Mouse (Mus musculus) testis, postnatal 14 days (tissue): ENCODE data around the gene Slc2a1.

Source experiments
- DNase-seq: peaks from one replicate; pipeline ENCODE4 v3.0.0; 2021; ENCODE audit warnings: low spot score

Gene Slc2a1

DNA sequence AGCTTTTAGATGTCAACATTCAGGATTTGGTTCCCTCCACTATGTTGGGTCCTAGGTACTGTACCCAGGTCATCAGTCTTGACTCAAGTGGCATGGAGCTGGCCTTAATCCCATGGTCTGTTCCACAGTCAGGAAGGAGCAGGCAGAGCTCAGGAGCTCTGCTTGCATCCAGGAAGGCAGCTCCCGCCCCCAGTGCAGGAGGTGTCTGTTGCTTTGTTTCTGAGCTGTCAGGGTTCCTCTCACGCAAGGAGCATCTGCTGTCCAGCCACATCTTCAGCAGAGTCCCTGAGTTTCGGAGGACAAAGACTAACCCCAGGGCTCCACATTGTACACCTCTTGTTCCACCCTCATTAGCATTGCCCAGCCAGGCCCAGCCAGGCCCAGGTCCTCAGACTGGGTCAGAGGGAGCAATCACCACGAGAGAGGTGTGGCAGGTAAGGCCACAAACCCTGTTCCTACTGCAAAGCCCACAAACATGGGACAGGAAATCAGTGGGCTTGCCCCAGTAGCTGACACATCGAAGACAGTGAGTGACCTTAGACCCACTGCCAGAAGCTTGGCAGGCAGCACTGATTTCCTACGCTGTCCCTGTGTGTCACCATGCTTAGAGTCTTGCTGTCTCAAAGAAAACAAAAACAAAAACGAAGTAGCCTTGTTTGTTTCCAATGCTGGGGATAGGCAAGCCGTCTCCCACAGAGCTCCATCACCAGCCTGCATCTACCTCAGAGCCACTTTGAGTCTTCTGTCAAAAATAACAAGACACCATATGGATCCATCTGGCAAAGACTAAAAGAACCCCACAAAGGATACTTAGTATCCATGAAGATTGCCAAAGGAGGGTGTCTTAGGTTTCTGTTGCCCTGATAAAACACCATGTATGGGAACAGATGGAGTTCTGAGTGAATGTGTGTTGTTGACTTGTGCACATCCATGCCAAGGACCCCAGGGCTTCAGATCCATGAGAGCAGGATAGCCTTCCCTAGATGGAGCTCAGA is 10.0 kb upstream of the Slc2a1 start:
- DNase-seq, result no peak

DNA sequence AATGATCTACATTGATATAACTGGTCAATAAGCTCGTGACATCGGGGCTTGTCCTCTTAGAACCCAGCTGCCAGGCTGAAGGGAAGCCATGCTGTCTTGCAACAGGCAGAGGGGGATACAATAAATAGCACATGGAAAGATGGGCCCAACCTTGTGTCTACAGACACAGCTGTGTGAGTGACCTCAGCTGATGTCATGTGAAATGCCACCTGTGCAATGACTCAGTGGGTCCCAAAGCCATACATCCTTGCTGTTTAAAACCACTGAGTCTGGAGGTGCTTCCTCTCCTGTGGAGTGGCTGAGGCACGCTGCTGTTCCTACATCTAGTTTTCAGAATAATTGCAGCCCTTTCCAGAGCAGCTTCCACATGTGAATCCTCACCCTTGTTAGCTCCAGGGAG is 7.1 kb upstream of the Slc2a1 start:
- no peak for DNase-seq

DNA sequence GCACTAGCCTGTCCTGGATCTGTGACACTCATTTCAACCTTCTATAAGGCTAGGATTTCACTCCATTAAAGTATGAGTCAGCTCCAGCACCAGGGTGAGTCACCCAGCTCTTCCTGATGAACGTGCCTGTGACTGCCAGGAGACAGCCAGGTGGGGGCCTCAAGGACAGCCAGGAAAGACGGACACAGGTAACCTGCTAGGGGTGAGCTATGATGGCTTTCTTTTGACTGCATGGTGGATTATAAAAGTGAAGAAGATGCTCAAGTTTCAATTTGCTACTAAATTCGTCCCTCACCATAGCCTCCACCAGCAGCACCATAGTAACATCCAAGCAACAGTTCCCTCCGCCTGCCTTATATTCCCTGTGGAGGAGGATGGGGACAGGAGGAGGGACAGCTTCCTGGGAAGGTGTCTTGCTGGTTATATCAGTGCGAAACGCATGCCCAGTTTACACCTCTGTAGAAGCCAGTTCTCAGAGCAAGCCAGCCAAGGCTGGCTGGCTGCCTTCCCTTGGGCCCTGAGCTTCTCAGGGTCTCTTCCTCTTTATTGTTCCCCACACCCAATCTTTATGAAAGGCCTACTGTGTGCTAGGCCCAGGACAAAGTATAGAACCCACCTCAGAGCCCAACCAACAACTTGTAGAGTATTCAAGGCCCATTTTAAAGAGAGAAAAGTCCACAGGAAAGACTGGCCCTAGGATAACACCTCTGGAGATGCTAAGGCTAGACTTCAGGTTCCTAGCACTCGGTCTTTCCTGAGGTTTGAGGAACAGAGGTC is 6.0 kb upstream of the Slc2a1 start:
- no peak for DNase-seq

DNA sequence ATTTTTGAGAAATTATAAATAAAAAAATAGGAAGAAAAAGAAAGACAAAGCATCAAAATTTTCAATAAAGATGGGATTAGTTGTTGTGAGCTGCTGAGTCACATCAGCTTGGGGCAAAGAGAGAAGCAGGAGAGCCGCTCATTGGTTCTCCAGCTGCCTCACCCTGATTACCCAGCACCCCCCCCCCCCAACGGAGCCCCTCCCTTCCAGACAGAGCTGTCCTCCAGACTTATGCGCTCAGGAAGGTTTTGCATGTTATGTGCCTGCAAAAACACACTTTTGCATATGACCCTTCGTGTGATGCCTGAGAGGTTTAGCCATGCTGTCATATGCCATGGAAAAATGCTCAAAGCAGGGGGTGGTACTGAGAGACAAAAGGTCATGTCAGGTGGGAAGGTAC is 3.7 kb upstream of the Slc2a1 start:
- no peak for DNase-seq

- DNase-seq, result peak; percentile 50
These were observed 2.8 kb upstream of the Slc2a1 start for GRCm38 (mm10) chr4:119105704-119106103.

DNA sequence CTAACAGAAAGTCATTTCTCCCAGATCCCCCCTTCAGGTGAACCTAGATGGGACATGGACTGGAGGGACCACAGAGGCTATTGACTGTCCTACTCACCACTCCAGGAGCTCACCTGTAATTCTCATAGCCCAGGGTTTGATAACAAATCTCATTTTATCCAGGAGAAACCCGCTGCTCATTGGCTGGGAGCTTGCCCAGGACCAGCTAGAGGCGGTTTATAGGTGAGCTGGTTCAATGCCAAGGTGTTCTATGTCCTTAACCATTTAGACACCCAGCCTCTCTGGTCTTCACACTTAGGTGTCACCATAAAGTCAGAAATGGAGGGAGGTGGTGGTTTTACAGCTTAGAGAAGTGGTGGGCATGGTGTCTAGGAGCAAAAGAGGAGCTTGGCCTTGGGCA is 644 bp upstream of the Slc2a1 start:
- DNase-seq, result no peak

GRCm38 (mm10) chr4:119109640-119110039 is 1.1 kb downstream of the Slc2a1 start:
- DNase-seq, result no peak

GRCm38 (mm10) chr4:119110512-119110911 is 2.0 kb downstream of the Slc2a1 start:
- no peak for DNase-seq

DNA sequence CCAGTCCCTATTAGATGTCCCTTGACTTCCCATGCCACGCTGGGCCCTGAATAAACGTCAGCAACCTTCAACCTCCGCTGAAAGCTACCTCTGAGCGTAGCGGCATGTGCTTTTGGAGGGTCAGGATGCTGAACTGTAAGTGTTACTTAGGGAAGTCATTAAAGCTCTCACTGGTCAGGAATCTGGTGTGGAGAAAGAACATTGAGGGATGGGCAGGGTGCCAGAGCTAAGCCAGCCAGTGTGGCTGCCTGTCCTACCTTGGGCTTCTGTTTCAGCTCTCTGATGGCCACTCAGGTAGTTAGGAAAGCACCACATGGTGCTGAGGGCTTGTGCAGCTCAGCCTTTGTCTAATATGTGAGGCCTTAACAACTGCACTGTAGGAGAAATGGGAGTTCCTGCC is 2.9 kb downstream of the Slc2a1 start:
- no peak for DNase-seq

GRCm38 (mm10) chr4:119112256-119112885 is 3.9 kb downstream of the Slc2a1 start:
- no peak for DNase-seq

- DNase-seq, result peak; percentile 22
These were observed 7.1 kb downstream of the Slc2a1 start for GRCm38 (mm10) chr4:119115611-119116070.

DNA sequence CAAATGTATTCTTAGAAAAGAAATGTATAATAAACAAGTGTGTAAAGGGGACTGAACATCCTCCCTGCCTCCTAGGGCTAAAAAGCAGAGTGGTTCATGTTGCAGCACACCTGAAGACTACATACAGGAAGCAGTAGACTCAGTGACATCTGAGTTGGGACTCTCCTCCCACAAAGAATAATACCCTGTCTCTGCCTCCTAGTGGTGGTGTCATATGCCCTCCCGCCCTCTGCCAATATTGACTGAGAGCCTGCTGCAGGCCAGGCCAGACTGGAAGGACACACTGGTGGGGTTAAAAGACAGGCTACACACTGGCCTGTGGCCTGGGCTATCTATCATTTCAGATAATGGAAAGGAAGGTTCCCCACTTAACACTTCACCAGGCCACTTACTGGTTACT is 7.8 kb downstream of the Slc2a1 start:
- no peak for DNase-seq

DNA sequence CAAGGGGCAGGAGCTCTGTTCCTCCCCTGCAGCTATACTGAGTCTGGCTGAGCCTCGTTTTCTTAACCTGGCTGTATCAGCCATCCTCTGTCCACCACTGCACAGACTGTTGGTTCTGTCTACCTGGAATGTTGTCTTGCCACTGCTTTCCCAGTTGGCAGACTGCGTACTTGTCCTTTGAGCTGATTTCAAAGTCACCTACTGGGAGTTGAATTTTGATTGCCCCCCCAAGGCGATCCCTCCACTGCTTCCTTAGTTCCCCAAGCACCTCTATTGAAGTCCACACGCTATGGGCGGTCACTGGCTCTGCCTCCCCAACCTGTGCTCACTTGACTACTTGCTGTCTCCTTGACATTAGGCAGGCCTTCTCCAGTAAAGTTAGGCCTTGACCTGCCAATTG is 9.1 kb downstream of the Slc2a1 start:
- DNase-seq, result no peak

DNA sequence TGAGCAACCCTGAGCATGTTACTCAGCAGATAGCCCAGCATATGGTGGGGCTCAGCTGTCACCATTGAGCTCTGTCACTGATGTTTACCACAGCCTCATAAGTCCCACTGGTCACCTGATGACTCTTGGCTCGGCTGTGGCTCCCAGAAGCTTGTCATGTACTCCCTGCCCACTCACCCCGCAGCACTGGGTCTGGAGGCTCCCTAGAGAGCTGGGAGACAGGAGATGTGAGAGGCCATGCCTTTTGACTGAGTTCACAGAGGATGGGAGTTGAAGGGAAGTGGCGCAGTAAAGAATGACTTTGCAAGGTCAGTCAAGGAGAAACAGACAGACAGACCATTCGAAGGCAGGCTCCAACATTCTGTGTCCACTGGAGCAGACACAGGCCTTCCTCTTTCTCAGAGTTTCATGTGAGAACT is 10.2 kb downstream of the Slc2a1 start:
- no peak for DNase-seq

- DNase-seq, result no peak
These were observed 10.8 kb downstream of the Slc2a1 start for GRCm38 (mm10) chr4:119119354-119119753.

DNA sequence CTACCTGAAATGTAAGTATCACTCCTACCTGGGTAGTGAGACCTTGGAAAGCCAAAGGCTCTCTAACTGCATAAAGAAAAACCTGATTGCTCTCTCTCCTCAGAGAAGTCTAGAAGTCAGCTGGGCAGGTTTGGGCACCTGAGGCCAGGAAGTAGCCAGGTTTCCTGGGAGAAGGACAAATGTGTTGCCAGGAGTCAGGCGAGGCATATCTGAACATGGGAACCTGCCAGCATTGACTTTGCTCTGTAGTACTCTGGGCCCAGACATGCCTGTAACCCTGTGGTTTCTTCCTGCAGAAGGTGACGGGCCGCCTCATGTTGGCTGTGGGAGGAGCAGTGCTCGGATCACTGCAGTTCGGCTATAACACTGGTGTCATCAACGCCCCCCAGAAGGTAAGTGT is 11.6 kb downstream of the Slc2a1 start:
- DNase-seq, result no peak

DNA sequence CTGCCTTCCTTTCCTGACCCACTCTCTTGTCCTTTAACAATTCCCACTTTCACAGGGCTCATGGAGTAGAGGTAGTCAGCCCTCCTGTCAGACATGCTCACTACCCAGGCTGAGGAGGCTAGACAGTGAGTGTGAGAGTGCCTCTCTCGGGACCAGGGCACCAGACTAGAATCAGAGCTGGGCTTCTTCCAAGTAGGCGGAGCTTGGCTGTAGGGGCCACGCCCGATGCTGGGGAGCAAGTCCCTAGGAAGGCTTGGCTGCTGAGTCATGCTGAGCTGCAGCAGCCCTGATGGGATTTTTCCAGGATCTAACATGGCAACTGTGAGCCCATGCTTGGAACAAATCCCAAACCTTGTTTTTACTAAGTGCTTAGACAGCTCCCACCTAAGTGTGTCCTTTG is 12.7 kb downstream of the Slc2a1 start:
- no peak for DNase-seq

- no peak for DNase-seq
These were observed 16.3 kb downstream of the Slc2a1 start for GRCm38 (mm10) chr4:119124771-119125273.

DNA sequence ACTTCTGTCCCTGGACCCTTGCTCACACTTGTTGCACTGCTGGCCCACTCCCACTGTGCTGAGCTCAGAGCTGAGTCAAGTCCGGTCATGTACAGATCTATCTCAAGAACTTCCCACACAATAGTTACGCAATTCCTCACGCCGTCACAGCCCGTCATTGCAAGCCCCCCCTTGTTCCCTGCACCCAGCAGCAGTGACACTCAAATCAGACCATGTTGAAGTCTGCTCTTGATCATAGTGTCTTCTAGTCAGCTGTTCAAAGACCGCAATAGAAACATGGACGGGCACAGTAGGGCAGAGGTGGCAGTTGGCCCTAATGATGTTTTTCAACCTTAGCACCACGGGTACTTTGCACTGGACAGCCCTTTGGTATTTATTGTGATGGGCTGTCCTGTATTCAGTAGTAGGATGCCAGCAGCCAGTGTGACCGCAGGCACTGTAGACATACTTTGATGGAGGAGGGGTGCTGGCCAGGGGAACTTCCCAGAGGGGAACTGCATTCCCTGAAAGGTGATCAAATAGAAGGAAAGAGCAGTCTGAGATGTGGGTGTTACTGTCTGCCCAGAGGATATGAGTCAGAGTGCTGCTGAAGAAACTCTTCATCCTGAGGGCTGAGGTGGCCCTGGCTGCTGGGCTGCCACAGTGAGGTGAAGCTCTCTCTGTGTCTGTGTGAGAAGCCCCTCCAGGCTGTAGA is 17.2 kb downstream of the Slc2a1 start:
- DNase-seq, result no peak

DNA sequence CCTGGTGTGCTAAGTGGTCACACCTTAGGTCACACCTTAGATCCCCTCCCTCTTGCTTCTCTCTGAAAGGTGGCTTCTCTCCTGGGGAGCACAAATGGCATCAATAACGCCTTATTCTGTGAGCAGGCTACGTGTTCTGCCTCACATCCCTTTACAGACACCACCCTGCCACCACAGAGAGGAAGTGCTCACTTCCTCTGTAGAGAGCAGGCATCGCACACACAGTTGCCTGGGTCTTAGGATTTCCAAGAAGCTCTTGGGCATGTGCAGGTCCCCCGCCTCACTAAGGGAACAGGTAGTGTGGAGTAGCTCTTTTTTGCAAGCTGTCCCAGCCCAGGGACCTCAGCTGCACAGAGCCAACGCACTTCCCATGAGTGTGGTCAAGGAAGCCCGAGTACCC is 18.7 kb downstream of the Slc2a1 start:
- DNase-seq, result no peak

GRCm38 (mm10) chr4:119128547-119128946 is 20.0 kb downstream of the Slc2a1 start:
- peak; percentile 45 for DNase-seq

DNA sequence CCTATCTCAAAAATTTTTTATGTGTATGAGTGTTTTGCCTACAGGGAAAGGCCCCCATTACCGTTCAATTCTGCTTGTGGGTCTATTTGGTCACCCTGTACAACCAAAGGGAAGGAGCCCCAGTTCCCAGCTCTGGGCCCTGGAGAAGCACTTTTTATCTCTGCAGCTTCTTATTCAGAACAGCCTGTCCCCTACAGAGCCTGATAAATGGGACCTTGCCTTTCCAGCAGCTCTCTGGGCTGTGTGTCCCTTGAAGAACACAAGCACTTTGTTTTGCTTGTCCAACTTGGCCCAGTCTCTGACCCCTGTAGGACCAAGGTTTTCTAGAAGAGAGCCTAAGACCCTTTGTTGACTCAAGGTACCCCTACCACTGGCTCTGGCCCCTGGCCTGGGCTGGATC is 20.6 kb downstream of the Slc2a1 start:
- DNase-seq, result peak; percentile 61
